Mouse (Mus musculus) neural tube, embryonic 12.5 days (tissue): ENCODE measurements at regions not wholly inside any gene's neighbourhood (a gene's known extent, or its start where the extent isn't known, plus 50 kb on each side); places are given as distances from the start of the nearest gene placed in this dataset.
"Not testable (repeated sequence)": the region's sequence is repeated elsewhere in the genome, so short reads cannot be mapped to it uniquely, and the experiment has no call there.

Experiments
- ATAC-seq: fragments of 200-750 bp; cut with Nextera tagmentation; 2 replicates; pipeline ENCODE4 v1.8.0; 2017; ENCODE audit warnings: low read depth, mild to moderate bottlenecking, moderate TSS enrichment, moderate library complexity; ENCODE audit not compliant: low FRiP score
- H3K27ac ChIP-seq: fragments of 300-500 bp; sonication (generic); 2 replicates; pipeline ENCODE4 v1.5.1; 2016
- H3K27me3 ChIP-seq: fragments of 300-500 bp; sonication (generic); replicated peaks from 2 replicates; pipeline ENCODE4 v1.6.1; 2016; ENCODE audit warnings: mild to moderate bottlenecking
- H3K36me3 ChIP-seq: fragments of 300-500 bp; sonication (generic); 2 replicates; pipeline ENCODE4 v1.6.1; 2016; ENCODE audit warnings: mild to moderate bottlenecking
- H3K4me1 ChIP-seq: fragments of 300-500 bp; sonication (generic); 2 replicates; pipeline ENCODE4 v1.6.1; 2016
- H3K4me2 ChIP-seq: fragments of 300-500 bp; sonication (generic); replicated peaks from 2 replicates; pipeline ENCODE4 v1.6.1; 2016; ENCODE audit warnings: mild to moderate bottlenecking
- H3K4me3 ChIP-seq: fragments of 300-500 bp; sonication (generic); 2 replicates; pipeline ENCODE4 v1.5.1; 2016
- H3K9ac ChIP-seq: fragments of 300-500 bp; sonication (generic); 2 replicates; pipeline ENCODE4 v1.6.1; 2016; ENCODE audit warnings: mild to moderate bottlenecking
- H3K9me3 ChIP-seq: fragments of 300-500 bp; sonication (generic); 2 replicates; pipeline ENCODE4 v1.6.1; 2016; ENCODE audit warnings: mild to moderate bottlenecking
- WGBS: fragments of 180-500 bp; shearing (Covaris S2); methylation state at CpG from one replicate; pipeline ENCODE4 v1.1.7; 2016; 5-methylcytosine and 5-hydroxymethylcytosine counted together

DNA sequence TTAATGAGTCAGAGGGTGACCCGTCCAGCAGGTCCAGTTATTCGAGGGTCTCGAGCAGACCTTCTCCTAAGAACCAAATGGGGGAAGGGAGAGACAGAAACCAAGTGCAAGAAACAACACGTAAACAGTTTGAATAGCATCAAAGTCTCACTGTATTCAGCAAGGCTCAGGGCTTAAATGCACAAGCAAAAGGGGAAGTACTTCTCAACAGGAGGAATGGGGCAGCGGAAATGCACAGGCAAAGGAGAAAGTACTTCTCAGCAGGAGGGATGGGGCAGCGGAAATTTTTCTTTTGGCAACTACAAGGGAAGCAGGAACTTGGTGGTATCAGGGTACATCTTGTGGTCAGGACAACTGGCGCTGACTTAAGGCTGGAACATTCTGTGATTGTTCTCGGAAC lies 330.6 kb downstream of the 9430069I07Rik start:
- not testable (repeated sequence) for H3K27ac ChIP-seq, H3K4me1 ChIP-seq, H3K27me3 ChIP-seq, H3K9me3 ChIP-seq, ATAC-seq, H3K9ac ChIP-seq, H3K36me3 ChIP-seq, H3K4me3 ChIP-seq, H3K4me2 ChIP-seq
- 86% methylated on average over 8 of the region's 8 CpGs for WGBS

DNA sequence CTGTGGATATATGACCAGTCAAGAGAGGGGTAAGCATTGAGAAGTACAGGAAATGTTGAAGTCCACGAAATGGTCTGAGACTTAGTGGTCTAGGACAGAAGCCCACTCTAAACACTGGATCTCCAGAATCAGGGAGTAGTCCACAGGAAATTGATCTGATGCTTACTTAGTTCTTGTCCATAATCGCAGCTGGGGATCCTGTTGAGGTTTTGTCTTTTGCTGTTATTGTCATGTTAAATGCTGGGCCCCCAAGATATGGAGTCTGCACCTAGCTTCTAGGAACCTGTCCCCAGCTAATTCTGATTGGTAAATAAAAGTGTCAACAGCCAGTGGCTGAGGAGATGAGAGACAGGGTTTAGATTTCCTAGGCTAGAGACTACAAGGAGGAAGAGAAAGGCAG lies 332.3 kb downstream of the 9430069I07Rik start:
- Histone ChIP-seq H3K4me1 (no peaks in the 10 kb centered on the region), H3K9me3 (no peaks in the 10 kb centered on the region), H3K4me2 (no peak overlapping the region), H3K4me3 (no peak overlapping the region), H3K27ac (no peak overlapping the region), H3K36me3 (no peaks in the 10 kb centered on the region), H3K9ac (no peak overlapping the region), H3K27me3 (no peaks in the 10 kb centered on the region)
- ATAC-seq, result no peak
- 92% methylated on average over 2 of the region's 2 CpGs for WGBS

DNA sequence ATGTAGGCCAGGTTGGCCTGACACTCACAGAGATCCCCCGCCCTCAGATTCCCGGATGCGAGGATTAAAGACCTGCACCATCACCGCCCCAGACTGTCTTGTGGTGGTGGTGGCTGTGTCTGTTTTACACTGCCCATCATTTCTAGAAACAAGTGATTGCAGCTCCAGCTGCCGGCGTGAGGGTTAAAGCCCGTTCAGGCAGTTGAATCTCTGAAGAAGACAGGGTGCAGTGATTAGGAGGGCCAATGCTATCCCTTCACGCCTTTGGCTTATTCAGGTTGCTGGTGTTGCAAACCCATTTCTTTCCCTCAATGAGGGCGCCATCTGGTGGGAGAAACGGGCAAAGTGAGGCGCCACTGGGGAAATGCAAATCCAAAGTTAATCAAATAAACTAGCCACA lies 335.8 kb downstream of the 9430069I07Rik start:
- Histone ChIP-seq H3K4me3 (no peak overlapping the region), H3K9me3 (no peaks in the 10 kb centered on the region), H3K36me3 (no peaks in the 10 kb centered on the region), H3K4me2 (no peak overlapping the region), H3K27me3 (no peaks in the 10 kb centered on the region), H3K9ac (no peak overlapping the region), H3K27ac (no peak overlapping the region), H3K4me1 (no peaks in the 10 kb centered on the region)
- peak; percentile 65 for ATAC-seq
- WGBS, result 29% methylated on average over 11 of the region's 11 CpGs

DNA sequence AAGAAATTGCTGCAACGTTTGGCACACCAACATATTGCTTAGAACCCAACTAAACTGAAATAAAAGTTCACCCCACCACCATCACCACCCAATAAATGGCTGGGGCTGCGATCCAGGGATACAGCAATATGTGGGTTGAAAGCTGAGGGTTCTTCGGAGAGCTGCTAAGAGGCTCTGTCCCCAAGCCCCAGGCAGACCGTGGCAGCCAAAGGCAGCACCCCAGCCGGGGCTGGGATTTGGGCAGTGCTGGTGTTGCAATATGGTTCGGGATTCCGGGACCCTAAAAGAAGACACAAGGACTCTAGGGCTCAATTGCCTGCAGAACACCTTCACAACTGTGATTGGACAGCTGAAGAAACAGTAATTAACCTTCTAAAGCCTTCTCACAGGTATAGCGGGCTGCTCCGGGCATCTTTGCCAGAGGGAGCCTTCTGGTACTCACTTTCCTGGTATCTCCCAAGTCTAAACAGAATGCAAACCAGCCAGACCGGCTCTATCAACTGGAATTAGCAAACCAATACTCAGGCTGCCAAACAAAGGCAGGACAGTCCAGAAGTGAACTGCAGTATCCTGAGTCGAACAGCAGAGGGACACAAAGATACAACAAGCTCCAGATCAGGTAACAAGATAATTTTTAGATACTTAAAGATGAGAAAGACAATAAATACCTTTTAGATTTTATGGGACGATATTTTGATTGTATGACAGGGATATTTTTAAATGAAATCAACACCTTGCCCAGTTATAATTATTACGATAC lies 341.1 kb downstream of the 9430069I07Rik start:
- no peaks in the 10 kb centered on the region for H3K27me3 ChIP-seq
- no peaks in the 10 kb centered on the region for H3K4me1 ChIP-seq
- no peak overlapping the region for H3K27ac ChIP-seq
- H3K4me3 ChIP-seq, result no peak overlapping the region
- no peak overlapping the region for H3K9ac ChIP-seq
- peak; percentile 81 for ATAC-seq
- H3K9me3 ChIP-seq, result no peaks in the 10 kb centered on the region
- 48% methylated on average over 13 of the region's 13 CpGs for WGBS
- no peak overlapping the region for H3K4me2 ChIP-seq
- no peaks in the 10 kb centered on the region for H3K36me3 ChIP-seq

- Histone ChIP-seq H3K9ac (no peak overlapping the region), H3K36me3 (no peaks in the 10 kb centered on the region), H3K4me3 (no peak overlapping the region), H3K4me2 (no peak overlapping the region), H3K4me1 (no peaks in the 10 kb centered on the region), H3K27me3 (no peaks in the 10 kb centered on the region), H3K27ac (no peak overlapping the region), H3K9me3 (no peaks in the 10 kb centered on the region)
- no peak for ATAC-seq
- WGBS, result 49% methylated on average over 1 of the region's 1 CpGs
Observed at GRCm38 (mm10) chr15:34008591-34008990, 349.1 kb downstream of the 9430069I07Rik start.

DNA sequence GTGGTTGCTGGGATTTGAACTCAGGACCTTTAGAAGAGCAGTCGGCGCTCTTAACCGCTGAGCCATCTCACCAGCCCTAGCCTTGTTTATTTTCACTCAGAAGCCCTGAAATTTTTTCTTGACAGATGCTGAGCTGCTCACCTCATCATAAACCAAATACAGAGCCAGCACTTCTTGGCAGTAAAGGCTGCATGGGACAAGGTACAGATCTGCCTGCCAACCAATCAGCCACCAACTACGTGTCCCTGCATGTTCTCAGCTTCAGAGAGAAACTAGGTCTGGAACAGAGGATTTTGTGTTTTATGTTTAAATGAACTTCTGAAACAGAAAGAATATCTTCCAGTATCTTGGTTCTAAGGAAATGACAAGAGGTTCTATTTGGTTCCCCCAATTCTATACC lies 365.3 kb downstream of the 9430069I07Rik start:
- Histone ChIP-seq H3K4me3 (no peak overlapping the region), H3K27ac (no peak overlapping the region), H3K36me3 (no peaks in the 10 kb centered on the region), H3K27me3 (no peaks in the 10 kb centered on the region), H3K4me2 (no peak overlapping the region), H3K9ac (no peak overlapping the region), H3K9me3 (no peaks in the 10 kb centered on the region), H3K4me1 (no peaks in the 10 kb centered on the region)
- 94% methylated on average over 4 of the region's 4 CpGs for WGBS
- no peak for ATAC-seq

- Histone ChIP-seq H3K27ac (no peak overlapping the region), H3K4me1 (no peaks in the 10 kb centered on the region), H3K27me3 (no peaks in the 10 kb centered on the region), H3K36me3 (no peaks in the 10 kb centered on the region), H3K9me3 (no peaks in the 10 kb centered on the region), H3K4me2 (no peak overlapping the region), H3K9ac (no peak overlapping the region), H3K4me3 (no peak overlapping the region)
- WGBS, result 38% methylated on average over 1 of the region's 1 CpGs
- ATAC-seq, result no peak
Observed at GRCm38 (mm10) chr15:33975077-33975476, 382.6 kb downstream of the 9430069I07Rik start.

GRCm38 (mm10) chr15:33973466-33973865 lies 384.2 kb downstream of the 9430069I07Rik start:
- Histone ChIP-seq H3K4me2 (no peak overlapping the region), H3K9ac (no peak overlapping the region), H3K9me3 (no peaks in the 10 kb centered on the region), H3K4me1 (no peaks in the 10 kb centered on the region), H3K36me3 (no peaks in the 10 kb centered on the region), H3K4me3 (no peak overlapping the region), H3K27me3 (no peaks in the 10 kb centered on the region), H3K27ac (no peak overlapping the region)
- ATAC-seq, result no peak
- 32% methylated on average over 3 of the region's 3 CpGs for WGBS

DNA sequence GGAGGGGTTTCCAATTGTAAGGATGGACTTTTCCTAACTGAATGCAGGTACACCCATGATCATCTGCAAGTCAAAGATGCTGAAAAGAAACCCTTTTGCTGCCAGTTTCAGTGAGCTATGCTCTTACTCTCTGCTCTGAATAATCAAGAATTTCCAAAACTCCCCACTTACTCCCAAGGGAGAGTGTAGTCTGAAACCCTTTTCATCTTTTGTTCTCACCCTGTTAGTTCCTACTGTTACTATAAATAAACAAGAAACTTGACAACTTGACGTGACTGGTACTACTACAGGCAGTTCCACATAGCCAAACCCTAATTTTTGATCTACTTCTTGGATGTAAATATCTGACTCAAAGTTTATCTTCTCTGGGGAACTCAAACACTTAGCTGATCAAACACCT lies 388.3 kb downstream of the 9430069I07Rik start:
- Histone ChIP-seq H3K36me3 (no peaks in the 10 kb centered on the region), H3K27ac (no peak overlapping the region), H3K27me3 (no peaks in the 10 kb centered on the region), H3K9me3 (no peaks in the 10 kb centered on the region), H3K4me1 (no peaks in the 10 kb centered on the region), H3K4me2 (no peak overlapping the region), H3K4me3 (no peak overlapping the region), H3K9ac (no peak overlapping the region)
- ATAC-seq, result no peak
- 51% methylated on average over 1 of the region's 1 CpGs for WGBS

- Histone ChIP-seq H3K4me2 (no peak overlapping the region), H3K27ac (no peak overlapping the region), H3K36me3 (no peaks in the 10 kb centered on the region), H3K9me3 (no peaks in the 10 kb centered on the region), H3K4me1 (no peaks in the 10 kb centered on the region), H3K9ac (no peak overlapping the region), H3K4me3 (no peak overlapping the region), H3K27me3 (no peaks in the 10 kb centered on the region)
- 74% methylated on average over 4 of the region's 4 CpGs for WGBS
- no peak for ATAC-seq
Observed at GRCm38 (mm10) chr15:33935013-33935664, 422.5 kb downstream of the 9430069I07Rik start.

- H3K4me1 ChIP-seq, result no peaks in the 10 kb centered on the region
- no peak overlapping the region for H3K9ac ChIP-seq
- no peaks in the 10 kb centered on the region for H3K9me3 ChIP-seq
- no peak for ATAC-seq
- no peak overlapping the region for H3K4me3 ChIP-seq
- no peaks in the 10 kb centered on the region for H3K36me3 ChIP-seq
- WGBS, result 73% methylated on average over 2 of the region's 2 CpGs
- no peak overlapping the region for H3K4me2 ChIP-seq
- no peaks in the 10 kb centered on the region for H3K27me3 ChIP-seq
- H3K27ac ChIP-seq, result no peak overlapping the region
Observed at GRCm38 (mm10) chr15:33926446-33926845, 431.2 kb downstream of the 9430069I07Rik start.

DNA sequence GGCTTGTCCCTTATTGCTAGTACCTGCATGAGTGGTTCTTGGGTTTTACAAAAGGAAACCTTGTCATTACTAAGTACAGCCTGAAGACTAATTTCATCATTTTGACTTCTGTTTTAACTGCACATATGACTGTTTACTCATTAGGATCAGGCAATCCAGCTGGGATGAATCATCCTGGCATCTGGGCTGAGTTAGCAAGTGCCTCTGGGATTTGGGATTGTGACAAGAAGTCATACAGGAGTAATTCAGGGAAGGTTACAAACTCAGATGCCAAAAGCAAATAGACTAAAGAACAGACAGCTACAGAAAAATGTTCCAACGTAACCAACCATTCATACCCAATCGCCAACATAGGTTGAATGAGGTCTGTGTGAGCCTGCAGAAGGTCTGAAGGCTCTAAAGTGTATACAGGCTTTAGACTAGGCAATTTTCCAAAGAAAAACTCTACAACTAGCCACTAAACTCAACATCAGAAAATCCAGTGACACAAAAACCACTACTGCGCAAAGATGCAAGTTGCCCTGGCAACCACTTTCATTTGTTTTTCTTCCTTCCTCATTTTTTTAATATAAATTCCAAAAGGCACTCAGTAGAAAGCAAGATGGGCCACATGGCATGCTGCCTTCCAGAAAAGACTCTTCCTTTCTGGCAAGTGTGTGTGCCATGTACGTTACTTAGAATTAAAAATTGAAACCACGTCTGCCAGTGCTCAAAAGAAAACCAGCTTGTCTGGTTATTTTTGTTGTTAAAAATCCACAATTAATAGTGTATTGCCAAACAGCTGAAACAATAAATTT lies 433.4 kb downstream of the 9430069I07Rik start:
- H3K9me3 ChIP-seq, result no peaks in the 10 kb centered on the region
- no peak overlapping the region for H3K4me3 ChIP-seq
- ATAC-seq, result no peak
- no peaks in the 10 kb centered on the region for H3K4me1 ChIP-seq
- no peak overlapping the region for H3K4me2 ChIP-seq
- H3K27me3 ChIP-seq, result no peaks in the 10 kb centered on the region
- H3K9ac ChIP-seq, result no peak overlapping the region
- H3K27ac ChIP-seq, result no peak overlapping the region
- WGBS, result 86% methylated on average over 5 of the region's 5 CpGs
- H3K36me3 ChIP-seq, result no peaks in the 10 kb centered on the region
